Mouse (Mus musculus): ENCODE measurements around the gene Gm28053. TPM values are rescaled to one million over a fixed set of nuclear protein-coding genes. Genes with fewer than 3 reads are reported as not detected.

The Gm28053 gene
- polyA plus RNA-seq, 1 experiment = not detected

- TF ChIP-seq POLR2A (IDR thresholded peaks at IDR 0.05; ENCODE audit: borderline replicate concordance, low read depth, low read length) = no peak
- no peak for TF ChIP-seq CTCF (IDR thresholded peaks at IDR 0.05; ENCODE audit: low read depth, low read length)
- Histone ChIP-seq H3K27ac (ENCODE audit: insufficient read depth, low read depth, low read length) (no peak overlapping the region), H3K4me3 (ENCODE audit: insufficient read depth, low read length) (no peak overlapping the region), H3K4me1 (ENCODE audit: control insufficient read depth, insufficient read depth, low read length) (peaks cover 8% of the 10 kb centered on the region)
These were observed 29.1 kb upstream of the Gm28053 start for GRCm38 (mm10) chr6:48689320-48689719.

- Histone ChIP-seq H3K4me3 (ENCODE audit: insufficient read depth, low read length) (no peak overlapping the region), H3K27ac (ENCODE audit: insufficient read depth, low read depth, low read length) (no peak overlapping the region), H3K4me1 (ENCODE audit: control insufficient read depth, insufficient read depth, low read length) (peaks cover under 1% of the 10 kb centered on the region; the same call in 1 of the 2 replicates)
- TF ChIP-seq POLR2A (IDR thresholded peaks at IDR 0.05; ENCODE audit: borderline replicate concordance, low read depth, low read length) (no peak), CTCF (IDR thresholded peaks at IDR 0.05; ENCODE audit: low read depth, low read length) (no peak)
These were observed 25.4 kb upstream of the Gm28053 start for GRCm38 (mm10) chr6:48692962-48693361.

- Histone ChIP-seq H3K27ac (ENCODE audit: insufficient read depth, low read depth, low read length) (no peak overlapping the region), H3K4me1 (ENCODE audit: control insufficient read depth, insufficient read depth, low read length) (peaks cover 29% of the 10 kb centered on the region), H3K4me3 (ENCODE audit: insufficient read depth, low read length) (no peak overlapping the region)
- TF ChIP-seq POLR2A (IDR thresholded peaks at IDR 0.05; ENCODE audit: borderline replicate concordance, low read depth, low read length) (no peak), CTCF (IDR thresholded peaks at IDR 0.05; ENCODE audit: low read depth, low read length) (no peak)
These were observed 21.4 kb upstream of the Gm28053 start for GRCm38 (mm10) chr6:48696830-48697554.

- Histone ChIP-seq H3K27ac (ENCODE audit: insufficient read depth, low read depth, low read length) (no peak overlapping the region), H3K4me1 (ENCODE audit: control insufficient read depth, insufficient read depth, low read length) (peaks cover 29% of the 10 kb centered on the region), H3K4me3 (ENCODE audit: insufficient read depth, low read length) (no peak overlapping the region)
- no peak for TF ChIP-seq CTCF (IDR thresholded peaks at IDR 0.05; ENCODE audit: low read depth, low read length)
- TF ChIP-seq POLR2A (IDR thresholded peaks at IDR 0.05; ENCODE audit: borderline replicate concordance, low read depth, low read length) = no peak
These were observed 20.9 kb upstream of the Gm28053 start for GRCm38 (mm10) chr6:48697555-48697930.

- H3K27ac ChIP-seq (ENCODE audit: insufficient read depth, low read depth, low read length) = no peak overlapping the region
- peaks cover 29% of the 10 kb centered on the region for H3K4me1 ChIP-seq (ENCODE audit: control insufficient read depth, insufficient read depth, low read length)
- no peak overlapping the region for H3K4me3 ChIP-seq (ENCODE audit: insufficient read depth, low read length)
- TF ChIP-seq CTCF (IDR thresholded peaks at IDR 0.05; ENCODE audit: low read depth, low read length) = no peak
- TF ChIP-seq POLR2A (IDR thresholded peaks at IDR 0.05; ENCODE audit: borderline replicate concordance, low read depth, low read length) = no peak
These were observed 20.1 kb upstream of the Gm28053 start for GRCm38 (mm10) chr6:48698066-48698856.

- H3K27ac ChIP-seq (ENCODE audit: insufficient read depth, low read depth, low read length) = no peak overlapping the region
- peaks cover 29% of the 10 kb centered on the region for H3K4me1 ChIP-seq (ENCODE audit: control insufficient read depth, insufficient read depth, low read length)
- H3K4me3 ChIP-seq (ENCODE audit: insufficient read depth, low read length) = no peak overlapping the region
- TF ChIP-seq POLR2A (IDR thresholded peaks at IDR 0.05; ENCODE audit: borderline replicate concordance, low read depth, low read length) = no peak
- TF ChIP-seq CTCF (IDR thresholded peaks at IDR 0.05; ENCODE audit: low read depth, low read length) = no peak
These were observed 19.5 kb upstream of the Gm28053 start for GRCm38 (mm10) chr6:48698888-48699287.

GRCm38 (mm10) chr6:48700251-48701075 is 17.9 kb upstream of the Gm28053 start:
- peaks cover 29% of the 10 kb centered on the region for H3K4me1 ChIP-seq (ENCODE audit: control insufficient read depth, insufficient read depth, low read length)

GRCm38 (mm10) chr6:48702146-48702545 is 16.3 kb upstream of the Gm28053 start:
- H3K27ac ChIP-seq (ENCODE audit: insufficient read depth, low read depth, low read length) = no peak overlapping the region
- no peak overlapping the region for H3K4me3 ChIP-seq (ENCODE audit: insufficient read depth, low read length)
- TF ChIP-seq CTCF (IDR thresholded peaks at IDR 0.05; ENCODE audit: low read depth, low read length) = no peak
- no peak for TF ChIP-seq POLR2A (IDR thresholded peaks at IDR 0.05; ENCODE audit: borderline replicate concordance, low read depth, low read length)
- peaks cover 29% of the 10 kb centered on the region for H3K4me1 ChIP-seq (ENCODE audit: control insufficient read depth, insufficient read depth, low read length)

More at GRCm38 (mm10) chr6:48700251-48701075, 17.9 kb upstream of the Gm28053 start:
- no peak overlapping the region for H3K27ac ChIP-seq (ENCODE audit: insufficient read depth, low read depth, low read length)
- no peak for TF ChIP-seq CTCF (IDR thresholded peaks at IDR 0.05; ENCODE audit: low read depth, low read length)
- H3K4me3 ChIP-seq (ENCODE audit: insufficient read depth, low read length) = no peak overlapping the region

GRCm38 (mm10) chr6:48702601-48703000 is 15.8 kb upstream of the Gm28053 start:
- TF ChIP-seq POLR2A (IDR thresholded peaks at IDR 0.05; ENCODE audit: borderline replicate concordance, low read depth, low read length) (no peak), CTCF (IDR thresholded peaks at IDR 0.05; ENCODE audit: low read depth, low read length) (no peak)
- Histone ChIP-seq H3K27ac (ENCODE audit: insufficient read depth, low read depth, low read length) (no peak overlapping the region), H3K4me1 (ENCODE audit: control insufficient read depth, insufficient read depth, low read length) (peaks cover 29% of the 10 kb centered on the region), H3K4me3 (ENCODE audit: insufficient read depth, low read length) (no peak overlapping the region)

All from bone marrow macrophage, adult 2 months (primary cell).